Mouse (Mus musculus) left cerebral cortex, adult 18-20 months (tissue): Measurements from ENCODE around the gene Chrnb2. TPM values are rescaled to one million over a fixed set of nuclear protein-coding genes. Genes with fewer than 3 reads are reported as not detected.
"Not testable (repeated sequence)": the region's sequence is repeated elsewhere in the genome, so short reads cannot be mapped to it uniquely, and the experiment has no call there.

Experiments
- DNase-seq, 2 experiments: peaks; one replicate each; pipeline ENCODE4 v3.0.0; 2021 to 2022; ENCODE audit warnings: low spot score in 2 of 2, mixed read lengths in 1 of 2
- long read RNA-seq, 2 experiments: library from polyadenylated mRNA; stranded (forward); transcript quantifications; one replicate each; pipeline ENCODE4 v2.0.0; 2021
- total RNA-seq, 2 experiments: library from RNA; stranded (reverse); gene quantifications; 2 replicates each; pipeline ENCODE4 v1.2.3; 2021

The Chrnb2 gene
- 10 to 100 TPM; 28.6 to 30.0 TPM for total RNA-seq
- long read RNA-seq, experiment 1, full-length matches to known transcripts: 18 of 46 reads
- long read RNA-seq, experiment 1, partial matches to known transcripts: 12 of 46 reads
- long read RNA-seq, experiment 1, other reads (novel, unspliced or antisense): 16 of 46 reads
- long read RNA-seq, experiment 2, full-length matches to known transcripts: 5 of 18 reads
- long read RNA-seq, experiment 2, partial matches to known transcripts: 7 of 18 reads
- long read RNA-seq, experiment 2, other reads (novel, unspliced or antisense): 6 of 18 reads

GRCm38 (mm10) chr3:89764119-89764724, at the start of gene Chrnb2:
TSS of gene Chrnb2 (minus strand) at chr3:89764632.
- peak; percentile 44 to 50 for DNase-seq

- DNase-seq: no peak
Observed at GRCm38 (mm10) chr3:89814051-89814450, 49.6 kb upstream of the Chrnb2 start.

- DNase-seq: no peak
Observed at GRCm38 (mm10) chr3:89812166-89812565, 47.7 kb upstream of the Chrnb2 start.

- DNase-seq: no peak
Observed at GRCm38 (mm10) chr3:89810841-89811240, 46.4 kb upstream of the Chrnb2 start.

GRCm38 (mm10) chr3:89808638-89809037, 44.2 kb upstream of the Chrnb2 start:
- DNase-seq: no peak

- no peak for DNase-seq
Observed at GRCm38 (mm10) chr3:89807881-89808280, 43.4 kb upstream of the Chrnb2 start.

GRCm38 (mm10) chr3:89807171-89807570, 42.7 kb upstream of the Chrnb2 start:
- no peak for DNase-seq

GRCm38 (mm10) chr3:89806751-89807150, 42.3 kb upstream of the Chrnb2 start:
- no peak for DNase-seq

GRCm38 (mm10) chr3:89805179-89805578, 40.7 kb upstream of the Chrnb2 start:
- no peak for DNase-seq

GRCm38 (mm10) chr3:89802876-89803275, 38.4 kb upstream of the Chrnb2 start:
- no peak for DNase-seq

GRCm38 (mm10) chr3:89801507-89801847, 37.0 kb upstream of the Chrnb2 start:
- DNase-seq: no peak

GRCm38 (mm10) chr3:89800774-89801506, 36.5 kb upstream of the Chrnb2 start:
- no peak for DNase-seq

- not testable (repeated sequence) for DNase-seq
Observed at GRCm38 (mm10) chr3:89800078-89800477, 35.6 kb upstream of the Chrnb2 start.

- DNase-seq: no peak
Observed at GRCm38 (mm10) chr3:89799476-89799875, 35.0 kb upstream of the Chrnb2 start.

GRCm38 (mm10) chr3:89798518-89798917, 34.1 kb upstream of the Chrnb2 start:
- DNase-seq: no peak

- no peak for DNase-seq
Observed at GRCm38 (mm10) chr3:89796358-89796757, 31.9 kb upstream of the Chrnb2 start.

- no peak for DNase-seq
Observed at GRCm38 (mm10) chr3:89795746-89796145, 31.3 kb upstream of the Chrnb2 start.

- DNase-seq: no peak
Observed at GRCm38 (mm10) chr3:89794616-89795015, 30.2 kb upstream of the Chrnb2 start.

GRCm38 (mm10) chr3:89788680-89789352, 24.4 kb upstream of the Chrnb2 start:
- peak in 1 of 2 experiments; percentile 27 for DNase-seq

- DNase-seq: no peak
Observed at GRCm38 (mm10) chr3:89786275-89786674, 21.8 kb upstream of the Chrnb2 start.

- DNase-seq: peak; percentile 58 to 67
Observed at GRCm38 (mm10) chr3:89784991-89785753, 20.7 kb upstream of the Chrnb2 start.
